Mouse (Mus musculus): ENCODE data around the gene Mpp1. TPM values are rescaled to one million over a fixed set of nuclear protein-coding genes. Genes with fewer than 3 reads are reported as not detected.
A peak's percentile ranks its signal among the peaks of the same experiment; 100 is the strongest.

Mpp1 gene
- polyA plus RNA-seq, 1 experiment = 85.1 TPM

GRCm38 (mm10) chrX:75125606-75126005, 5.2 kb downstream of the Mpp1 start:
- Histone ChIP-seq H3K27me3 (ENCODE audit: control insufficient read depth, insufficient read depth, low read length, poor library complexity, severe bottlenecking) (no peaks in the 10 kb centered on the region), H3K4me3 (ENCODE audit: low read depth, low read length) (no peak overlapping the region), H3K36me3 (ENCODE audit: control insufficient read depth, insufficient read depth, low read length, poor library complexity, severe bottlenecking) (peaks cover 2% of the 10 kb centered on the region), H3K27ac (ENCODE audit: insufficient read depth, low read length) (no peak overlapping the region), H3K9me3 (replicated peaks; ENCODE audit: control insufficient read depth, insufficient read depth, low read length, poor library complexity, severe bottlenecking) (no peaks in the 10 kb centered on the region), H3K4me1 (ENCODE audit: control insufficient read depth, insufficient read depth, low read length) (no peaks in the 10 kb centered on the region), H3K9ac (ENCODE audit: low read depth, poor library complexity, severe bottlenecking) (no peak overlapping the region)
- no peak for TF ChIP-seq EP300 (IDR thresholded peaks at IDR 0.05; ENCODE audit: insufficient read depth, low read depth, low read length)
- TF ChIP-seq CTCF (IDR thresholded peaks at IDR 0.05; ENCODE audit: low read depth, low read length) = no peak
- TF ChIP-seq POLR2A (IDR thresholded peaks at IDR 0.05; ENCODE audit: insufficient read depth, low read length) = no peak

GRCm38 (mm10) chrX:75115550-75115949, 15.3 kb downstream of the Mpp1 start:
- no peaks in the 10 kb centered on the region for H3K4me1 ChIP-seq (ENCODE audit: control insufficient read depth, insufficient read depth, low read length)

GRCm38 (mm10) chrX:75102293-75102692, 28.5 kb downstream of the Mpp1 start:
- H3K27ac ChIP-seq (ENCODE audit: insufficient read depth, low read length) = no peak overlapping the region
- no peak overlapping the region for H3K4me3 ChIP-seq (ENCODE audit: low read depth, low read length)
- no peak for TF ChIP-seq POLR2A (IDR thresholded peaks at IDR 0.05; ENCODE audit: insufficient read depth, low read length)
- TF ChIP-seq CTCF (IDR thresholded peaks at IDR 0.05; ENCODE audit: low read depth, low read length) = no peak
- TF ChIP-seq EP300 (IDR thresholded peaks at IDR 0.05; ENCODE audit: insufficient read depth, low read depth, low read length) = no peak
- no peaks in the 10 kb centered on the region for H3K27me3 ChIP-seq (ENCODE audit: control insufficient read depth, insufficient read depth, low read length, poor library complexity, severe bottlenecking)
- H3K9ac ChIP-seq (ENCODE audit: low read depth, poor library complexity, severe bottlenecking) = no peak overlapping the region
- H3K36me3 ChIP-seq (ENCODE audit: control insufficient read depth, insufficient read depth, low read length, poor library complexity, severe bottlenecking) = peaks cover 71% of the 10 kb centered on the region
- H3K4me1 ChIP-seq (ENCODE audit: control insufficient read depth, insufficient read depth, low read length) = no peaks in the 10 kb centered on the region
- no peaks in the 10 kb centered on the region for H3K9me3 ChIP-seq (replicated peaks; ENCODE audit: control insufficient read depth, insufficient read depth, low read length, poor library complexity, severe bottlenecking)

More at GRCm38 (mm10) chrX:75115550-75115949, 15.3 kb downstream of the Mpp1 start:
- TF ChIP-seq EP300 (IDR thresholded peaks at IDR 0.05; ENCODE audit: insufficient read depth, low read depth, low read length) = no peak
- TF ChIP-seq CTCF (IDR thresholded peaks at IDR 0.05; ENCODE audit: low read depth, low read length) = no peak
- Histone ChIP-seq H3K27ac (ENCODE audit: insufficient read depth, low read length) (no peak overlapping the region), H3K4me3 (ENCODE audit: low read depth, low read length) (no peak overlapping the region), H3K9ac (ENCODE audit: low read depth, poor library complexity, severe bottlenecking) (no peak overlapping the region), H3K27me3 (ENCODE audit: control insufficient read depth, insufficient read depth, low read length, poor library complexity, severe bottlenecking) (no peaks in the 10 kb centered on the region), H3K9me3 (replicated peaks; ENCODE audit: control insufficient read depth, insufficient read depth, low read length, poor library complexity, severe bottlenecking) (no peaks in the 10 kb centered on the region), H3K36me3 (ENCODE audit: control insufficient read depth, insufficient read depth, low read length, poor library complexity, severe bottlenecking) (peaks cover 7% of the 10 kb centered on the region)

GRCm38 (mm10) chrX:75098799-75099198, 32.0 kb downstream of the Mpp1 start:
- peak overlapping the region; percentile 44; the same call in 1 of the 2 replicates for H3K4me3 ChIP-seq (ENCODE audit: low read depth, low read length)
- TF ChIP-seq CTCF (IDR thresholded peaks at IDR 0.05; ENCODE audit: low read depth, low read length) (no peak), EP300 (IDR thresholded peaks at IDR 0.05; ENCODE audit: insufficient read depth, low read depth, low read length) (no peak), POLR2A (IDR thresholded peaks at IDR 0.05; ENCODE audit: insufficient read depth, low read length) (no peak)
- H3K36me3 ChIP-seq (ENCODE audit: control insufficient read depth, insufficient read depth, low read length, poor library complexity, severe bottlenecking) = peaks cover 39% of the 10 kb centered on the region

GRCm38 (mm10) chrX:75096163-75096770, 34.5 kb downstream of the Mpp1 start:
- Histone ChIP-seq H3K4me1 (ENCODE audit: control insufficient read depth, insufficient read depth, low read length) (no peaks in the 10 kb centered on the region), H3K9me3 (replicated peaks; ENCODE audit: control insufficient read depth, insufficient read depth, low read length, poor library complexity, severe bottlenecking) (no peaks in the 10 kb centered on the region), H3K9ac (ENCODE audit: low read depth, poor library complexity, severe bottlenecking) (peak overlapping the region; percentile 97), H3K36me3 (ENCODE audit: control insufficient read depth, insufficient read depth, low read length, poor library complexity, severe bottlenecking) (peaks cover 23% of the 10 kb centered on the region), H3K4me3 (ENCODE audit: low read depth, low read length) (peak overlapping the region; percentile 100), H3K27me3 (ENCODE audit: control insufficient read depth, insufficient read depth, low read length, poor library complexity, severe bottlenecking) (no peaks in the 10 kb centered on the region), H3K27ac (ENCODE audit: insufficient read depth, low read length) (peak overlapping the region; percentile 42; the same call in 1 of the 2 replicates)
- no peak for TF ChIP-seq CTCF (IDR thresholded peaks at IDR 0.05; ENCODE audit: low read depth, low read length)
- no peak for TF ChIP-seq POLR2A (IDR thresholded peaks at IDR 0.05; ENCODE audit: insufficient read depth, low read length)
- no peak for TF ChIP-seq EP300 (IDR thresholded peaks at IDR 0.05; ENCODE audit: insufficient read depth, low read depth, low read length)

More at GRCm38 (mm10) chrX:75098799-75099198, 32.0 kb downstream of the Mpp1 start:
- H3K9ac ChIP-seq (ENCODE audit: low read depth, poor library complexity, severe bottlenecking) = 0 out of 2 replicates have a peak overlapping the region, but pooled peaks have one; percentile 18
- no peaks in the 10 kb centered on the region for H3K4me1 ChIP-seq (ENCODE audit: control insufficient read depth, insufficient read depth, low read length)
- no peaks in the 10 kb centered on the region for H3K9me3 ChIP-seq (replicated peaks; ENCODE audit: control insufficient read depth, insufficient read depth, low read length, poor library complexity, severe bottlenecking)
- peak overlapping the region; percentile 33; the same call in 1 of the 2 replicates for H3K27ac ChIP-seq (ENCODE audit: insufficient read depth, low read length)
- no peaks in the 10 kb centered on the region for H3K27me3 ChIP-seq (ENCODE audit: control insufficient read depth, insufficient read depth, low read length, poor library complexity, severe bottlenecking)

GRCm38 (mm10) chrX:75095369-75096162, 35.2 kb downstream of the Mpp1 start, which contains the start of gene Dkc1:
Gene Dkc1, plus strand, starts transcription at chrX:75095854.
- Histone ChIP-seq H3K27me3 (ENCODE audit: control insufficient read depth, insufficient read depth, low read length, poor library complexity, severe bottlenecking) (no peaks in the 10 kb centered on the region), H3K27ac (ENCODE audit: insufficient read depth, low read length) (peak within 1 kb of the TSS; percentile 42; the same call in 1 of the 2 replicates), H3K9me3 (replicated peaks; ENCODE audit: control insufficient read depth, insufficient read depth, low read length, poor library complexity, severe bottlenecking) (no peaks in the 10 kb centered on the region), H3K4me3 (ENCODE audit: low read depth, low read length) (peak within 1 kb of the TSS; percentile 100), H3K36me3 (ENCODE audit: control insufficient read depth, insufficient read depth, low read length, poor library complexity, severe bottlenecking) (peaks cover 20% of the 10 kb centered on the region), H3K9ac (ENCODE audit: low read depth, poor library complexity, severe bottlenecking) (peak within 1 kb of the TSS; percentile 97), H3K4me1 (ENCODE audit: control insufficient read depth, insufficient read depth, low read length) (no peaks in the 10 kb centered on the region)
- 0 out of 2 replicates have a peak, but pooled peaks have one; percentile 6 for TF ChIP-seq EP300 (IDR thresholded peaks at IDR 0.05; ENCODE audit: insufficient read depth, low read depth, low read length)
- no peak for TF ChIP-seq CTCF (IDR thresholded peaks at IDR 0.05; ENCODE audit: low read depth, low read length)
- TF ChIP-seq POLR2A (IDR thresholded peaks at IDR 0.05; ENCODE audit: insufficient read depth, low read length) = peak; percentile 76
